Mouse (Mus musculus) CD4-positive helper T cell, adult 2 months (primary cell): ENCODE results near the gene F11.

Experiments
- DNase-seq: peaks from one replicate; pipeline ENCODE4 v3.0.0-alpha.2; 2012; ENCODE audit warnings: low read depth, missing footprints, low spot score

Gene F11

DNA sequence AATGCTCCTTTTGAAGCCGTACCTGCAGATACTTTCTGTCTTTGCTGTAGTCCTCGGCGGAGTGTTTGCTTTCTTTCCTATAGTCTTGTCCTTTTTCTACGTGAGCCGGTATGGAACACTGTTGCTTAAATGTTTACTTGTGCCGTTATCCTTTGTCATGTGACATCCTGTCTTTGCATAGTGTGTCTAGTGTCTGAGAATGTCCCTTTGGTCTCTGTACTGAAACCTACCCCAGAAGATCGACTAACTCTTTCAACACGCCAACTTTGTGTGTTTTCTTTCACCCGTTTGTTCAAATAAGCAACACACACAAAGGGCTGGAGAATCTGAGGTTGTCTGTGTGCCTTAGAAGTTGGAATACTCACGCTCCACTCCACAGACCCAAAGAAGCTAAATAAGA, at the start of gene F11:
F11 (minus strand) TSS at position 112 of the 400 bp plus-strand sequence.
- no peak for DNase-seq

DNA sequence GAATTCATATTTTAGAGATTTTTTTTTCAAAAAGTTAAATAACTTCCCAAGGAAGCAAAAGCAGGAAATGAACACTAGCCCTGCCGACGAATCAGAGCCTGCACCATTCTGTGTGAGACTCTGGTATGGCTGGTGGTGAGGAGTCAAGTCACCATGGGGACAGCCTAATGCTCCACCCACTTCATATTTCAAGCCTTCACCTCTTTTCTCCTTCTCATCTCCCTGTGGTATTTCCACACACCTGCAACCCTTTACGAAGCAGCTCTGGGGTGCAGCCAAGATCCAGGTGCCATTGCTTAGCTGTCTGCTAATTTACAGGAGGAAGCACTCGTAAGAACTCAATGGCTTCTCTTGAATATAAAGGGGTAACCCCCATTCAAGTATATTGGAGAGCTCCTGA, 49.1 kb upstream of the F11 start:
- no peak for DNase-seq

DNA sequence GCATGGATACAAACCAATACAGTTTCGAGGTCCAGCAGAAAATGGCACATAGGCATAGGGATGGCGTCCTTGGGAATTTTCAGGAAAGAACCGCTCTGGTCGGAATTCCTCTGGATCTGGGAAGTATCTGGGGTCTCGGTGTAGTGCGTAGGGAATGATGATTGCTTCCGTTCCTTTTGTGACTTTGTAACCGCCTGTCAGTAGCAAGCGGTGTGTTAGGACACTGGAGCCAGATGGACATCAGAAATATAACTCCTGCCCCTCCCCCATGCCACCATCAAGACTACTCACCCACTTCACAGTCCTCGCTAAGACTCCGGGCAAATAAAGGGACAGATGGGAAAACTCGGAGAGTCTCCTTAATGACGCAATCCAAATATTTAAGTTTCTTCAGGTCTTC, 46.5 kb upstream of the F11 start, which contains the start of gene Gm45753:
Gm45753 (minus strand) TSS at position 101 of the 400 bp plus-strand sequence.
- no peak for DNase-seq

DNA sequence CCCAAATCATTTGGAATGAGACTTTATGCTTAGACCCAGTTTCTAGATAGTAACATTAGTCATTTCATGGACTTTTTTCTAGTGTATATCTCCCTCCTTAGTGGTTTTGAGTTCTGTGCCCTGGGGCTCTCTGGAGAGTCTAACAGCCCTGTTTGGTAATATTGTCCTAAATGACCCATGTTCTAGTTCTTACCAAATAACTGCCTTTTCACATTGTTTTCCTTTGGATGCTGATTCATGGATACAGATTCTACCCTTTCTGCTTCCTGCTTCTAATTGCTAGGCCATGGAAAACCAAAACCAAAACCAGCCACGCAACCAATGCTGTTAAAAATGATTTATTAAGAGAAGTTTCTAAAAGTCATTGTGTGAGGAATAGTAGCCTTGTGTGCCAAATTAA, 43.6 kb upstream of the F11 start:
- DNase-seq: no peak

DNA sequence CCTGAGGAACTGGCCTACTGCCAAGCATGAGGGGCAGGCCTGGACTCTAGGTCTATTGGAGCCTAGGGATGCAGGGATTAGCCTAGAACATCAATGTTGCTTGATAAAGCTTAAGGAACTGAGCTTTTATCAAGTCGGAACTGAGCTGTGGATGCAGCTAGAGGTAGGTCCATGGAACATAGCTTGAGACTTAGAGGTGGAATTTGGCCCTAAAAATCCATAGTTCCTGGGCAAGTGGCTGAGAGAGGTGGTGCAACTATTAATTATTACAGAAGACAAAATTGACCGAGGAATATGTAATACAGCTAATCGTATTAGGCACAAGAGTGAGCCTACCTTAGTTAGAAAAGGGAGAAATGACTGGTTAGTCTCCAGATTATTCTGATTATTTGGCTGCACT, 42.5 kb upstream of the F11 start:
- no peak for DNase-seq

- DNase-seq: no peak
These were observed 40.6 kb upstream of the F11 start for GRCm38 (mm10) chr8:45302390-45302789.

GRCm38 (mm10) chr8:45295276-45295675, 33.4 kb upstream of the F11 start:
- no peak for DNase-seq

DNA sequence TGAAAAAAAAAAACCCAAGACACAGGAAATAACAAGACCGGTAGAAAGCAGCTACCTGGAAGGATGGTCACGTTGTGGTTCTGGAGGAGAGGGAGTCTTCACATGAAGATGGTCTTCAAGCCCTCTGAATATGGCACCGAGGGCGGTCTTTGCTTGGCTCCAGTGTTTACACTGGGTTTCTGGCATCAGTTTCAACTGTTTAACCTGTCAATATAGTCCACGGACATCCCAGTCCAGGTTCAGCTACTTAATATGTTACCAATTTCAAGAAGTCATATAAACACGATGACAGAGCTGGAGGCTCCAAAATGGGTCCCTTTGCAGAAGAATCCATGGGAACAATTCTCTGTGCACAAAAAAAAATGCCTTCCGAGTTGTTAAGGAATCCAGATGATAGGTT, 32.9 kb upstream of the F11 start, which contains the start of gene Klkb1:
Klkb1 (minus strand) TSS at position 173 of the 400 bp plus-strand sequence.
- DNase-seq: no peak

DNA sequence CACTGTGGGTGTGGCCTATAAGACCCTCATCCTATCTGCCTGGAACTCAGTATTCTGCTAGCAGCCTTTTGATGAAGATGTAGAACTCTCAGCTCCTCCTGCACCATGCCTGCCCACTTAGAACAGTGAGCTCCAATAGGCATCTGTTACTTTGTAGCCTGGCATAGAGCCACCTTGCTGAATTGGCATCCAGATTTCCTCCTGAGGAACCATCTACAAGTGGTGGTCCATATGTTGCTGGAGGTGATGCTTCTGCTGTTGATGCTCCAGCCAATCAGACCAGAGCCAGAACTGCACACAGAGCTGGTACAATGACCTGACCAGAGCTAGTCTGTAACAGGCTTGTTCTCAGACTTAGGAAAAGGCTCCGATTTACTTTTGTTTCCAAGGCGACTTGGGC, 30.0 kb upstream of the F11 start:
- no peak for DNase-seq

GRCm38 (mm10) chr8:45281630-45282029, 19.8 kb upstream of the F11 start:
- no peak for DNase-seq

GRCm38 (mm10) chr8:45277453-45277852, 15.6 kb upstream of the F11 start:
- no peak for DNase-seq

DNA sequence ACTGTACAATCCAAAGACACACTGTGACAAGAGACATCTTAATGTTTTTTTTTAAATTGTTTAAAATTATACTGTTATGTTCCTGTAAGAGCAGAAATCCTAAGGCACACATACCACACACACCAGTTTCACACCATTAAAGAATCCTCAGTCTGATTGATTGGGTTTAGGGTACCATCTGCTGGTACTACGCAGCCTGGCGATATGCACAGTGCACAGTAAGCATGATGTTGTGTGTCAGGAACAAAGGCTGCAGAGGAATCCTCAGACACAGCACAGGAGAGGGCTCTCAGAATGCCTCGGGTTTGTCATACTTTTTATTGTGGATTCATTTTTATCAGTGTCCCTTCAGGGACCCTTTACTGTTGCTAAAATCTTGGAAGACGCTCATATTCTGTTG, 12.5 kb upstream of the F11 start:
- no peak for DNase-seq

DNA sequence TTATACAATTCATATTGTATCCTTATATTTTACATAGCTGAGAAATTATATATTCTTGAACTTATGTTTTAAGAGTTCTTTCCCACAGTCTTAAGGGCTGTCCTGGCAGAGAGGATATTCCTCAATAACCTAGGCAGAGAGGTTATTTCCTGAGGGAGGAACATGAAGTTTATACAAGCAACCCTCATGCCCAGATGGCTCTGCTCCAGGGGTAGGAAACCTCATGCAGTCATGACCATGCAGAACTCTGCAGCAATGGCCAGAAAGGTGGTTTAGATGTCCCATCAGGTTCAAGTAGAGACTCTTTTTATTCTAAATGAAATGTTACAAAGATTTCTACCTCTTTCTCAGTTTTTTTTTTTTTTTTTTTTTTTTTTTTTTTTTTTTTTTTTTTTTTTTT, 7.2 kb upstream of the F11 start:
- no peak for DNase-seq

DNA sequence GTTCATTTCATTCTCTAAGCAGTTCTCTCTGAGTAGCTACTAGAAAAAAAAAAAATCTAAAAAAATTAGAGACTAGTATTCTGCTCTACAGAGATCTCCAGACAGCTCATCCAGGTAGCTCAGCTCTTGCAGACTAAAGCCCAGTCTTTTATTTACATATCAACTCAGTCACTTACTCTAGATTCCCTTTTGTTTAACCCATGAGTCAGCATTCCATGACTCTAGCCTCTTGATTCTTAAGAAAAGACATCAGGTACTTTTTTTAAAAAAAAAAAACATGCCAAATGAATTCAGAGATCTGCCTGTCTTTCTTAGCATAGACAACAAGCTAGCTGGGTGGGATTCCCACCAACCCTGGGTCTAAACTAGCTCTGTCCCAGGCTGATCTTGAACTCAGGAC, 6.7 kb upstream of the F11 start:
- no peak for DNase-seq

DNA sequence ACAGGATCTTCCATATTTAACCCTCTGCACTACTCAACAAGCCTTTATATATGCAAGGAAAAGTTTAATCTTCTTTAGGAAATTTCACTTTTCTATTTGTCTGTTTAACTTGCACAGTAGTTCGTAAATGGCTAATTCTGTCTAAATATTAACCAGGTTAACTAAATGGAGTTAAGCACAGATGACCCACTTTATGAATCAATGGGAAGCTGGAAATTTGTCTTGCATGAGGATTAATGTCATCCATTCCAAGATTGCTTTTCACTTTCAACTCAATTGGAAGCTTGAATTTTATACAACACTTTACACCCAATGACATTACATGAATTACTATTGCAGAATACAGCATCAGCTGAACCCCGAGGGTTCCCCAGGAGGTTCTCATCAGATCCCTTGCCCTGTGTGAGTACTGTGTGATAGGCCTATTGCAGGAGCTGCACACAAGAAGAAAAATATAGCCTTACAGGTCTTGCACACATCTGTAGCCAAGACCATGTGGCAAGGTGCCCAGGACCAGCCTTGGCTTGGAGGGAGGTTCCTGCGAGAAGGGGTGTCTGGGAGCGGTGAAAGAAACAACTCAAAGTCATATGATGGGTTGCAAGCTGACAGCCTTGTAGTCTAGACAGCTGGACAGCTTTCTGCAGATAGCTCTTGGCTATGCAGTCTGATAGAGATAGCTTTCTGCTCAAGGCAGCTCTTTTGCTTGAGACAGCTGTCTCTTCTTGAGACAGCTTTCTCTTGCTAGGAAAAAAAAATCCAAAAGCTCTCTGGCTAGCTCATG, 6.0 kb upstream of the F11 start:
- DNase-seq: no peak

- no peak for DNase-seq
These were observed 5.2 kb upstream of the F11 start for GRCm38 (mm10) chr8:45266993-45267392.

DNA sequence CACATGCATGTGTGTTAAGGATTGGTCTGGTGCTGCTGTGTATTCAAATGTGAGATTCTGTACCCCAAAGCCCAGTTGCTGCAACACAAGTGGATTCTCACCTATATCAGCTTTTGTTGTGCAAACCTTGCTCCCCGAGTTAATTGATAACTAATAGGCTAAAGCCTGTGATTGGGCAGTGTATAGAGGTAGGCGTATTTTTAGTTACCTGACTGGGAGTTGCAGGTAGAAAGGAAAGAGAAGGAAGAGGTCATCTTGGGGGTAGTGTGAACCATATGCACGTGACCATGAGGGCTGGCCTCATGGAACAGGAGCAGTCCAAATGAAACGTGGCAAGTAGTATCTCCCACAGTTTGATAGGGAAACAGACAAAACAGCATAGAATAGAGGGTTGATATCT, 3.1 kb upstream of the F11 start:
- DNase-seq: no peak

- no peak for DNase-seq
These were observed 1.0 kb upstream of the F11 start for GRCm38 (mm10) chr8:45262851-45263250.

DNA sequence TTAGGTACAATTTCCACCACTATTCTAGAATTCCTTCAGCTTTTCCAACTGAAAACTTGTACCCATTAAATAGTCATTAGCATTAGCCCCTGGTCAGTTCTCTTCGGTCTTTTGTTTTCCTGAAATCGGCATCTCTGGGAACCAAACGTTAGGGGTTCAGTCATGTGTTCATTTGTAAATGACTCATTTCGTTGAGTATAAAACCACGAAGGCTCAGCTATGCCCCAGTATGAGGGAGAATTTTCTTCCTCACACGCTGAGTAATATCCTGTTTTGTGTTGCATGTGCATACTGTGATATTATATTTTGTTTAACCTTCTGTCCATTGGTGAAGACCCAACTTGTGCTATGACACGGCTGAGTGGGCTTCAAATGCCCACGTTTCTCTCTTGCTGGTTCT, 3.4 kb downstream of the F11 start:
- no peak for DNase-seq

DNA sequence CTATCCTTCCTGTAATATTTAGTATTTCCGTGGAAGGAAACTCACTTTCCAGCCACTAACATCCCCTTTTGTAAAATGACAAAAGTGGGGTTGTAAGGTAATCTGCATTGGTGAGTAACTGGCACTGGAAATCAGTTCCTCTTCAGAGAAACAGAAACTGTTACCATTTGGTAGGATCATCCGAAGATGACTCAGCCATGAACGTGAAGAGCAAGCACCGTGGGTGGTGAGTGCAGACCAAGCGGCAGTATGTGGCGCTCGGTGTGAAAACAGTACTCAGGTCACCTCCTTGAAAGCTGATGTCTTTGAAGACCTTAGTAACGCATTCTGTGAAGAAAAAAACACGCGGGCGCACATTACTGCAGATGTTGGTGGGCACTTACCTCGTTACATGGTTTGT, 6.8 kb downstream of the F11 start:
- DNase-seq: no peak

- DNase-seq: no peak
These were observed 7.5 kb downstream of the F11 start for GRCm38 (mm10) chr8:45254194-45254842.

- DNase-seq: no peak
These were observed 8.2 kb downstream of the F11 start for GRCm38 (mm10) chr8:45253586-45253985.

GRCm38 (mm10) chr8:45253111-45253510, 8.7 kb downstream of the F11 start:
- no peak for DNase-seq
